Mouse (Mus musculus) lung, adult 2 months (tissue): ENCODE data around the gene 1700061G19Rik. TPM values are rescaled to one million over a fixed set of nuclear protein-coding genes. Genes with fewer than 3 reads are reported as not detected.

Source experiments
- DNase-seq: peaks from one replicate; pipeline ENCODE4 v3.0.0; 2022
- H3K4me1 ChIP-seq: fragments of 200-500 bp; 2 replicates; pipeline ENCODE4 v1.6.1; 2011; ENCODE audit warnings: low read length; ENCODE audit not compliant: control insufficient read depth, insufficient read depth
- H3K4me3 ChIP-seq: fragments of 200-500 bp; replicated peaks from 2 replicates; pipeline ENCODE3; 2011; ENCODE audit warnings: low read depth, mild to moderate bottlenecking, control low read depth, low read length; ENCODE audit errors: extremely low read depth
- CTCF ChIP-seq: fragments of 200-500 bp; IDR thresholded peaks from 2 replicates; pipeline ENCODE4 v1.5.1; 2011; ENCODE audit warnings: mild to moderate bottlenecking, low read length, control low read depth; ENCODE audit not compliant: insufficient read depth
- POLR2A ChIP-seq: fragments of 200-500 bp; IDR thresholded peaks from 2 replicates; pipeline ENCODE4 v1.6.1; 2011; ENCODE audit warnings: low read depth, mild to moderate bottlenecking, control low read depth, low read length, borderline replicate concordance; ENCODE audit errors: extremely low read depth
- WGBS: fragments of 180-500 bp; shearing (Covaris S2); methylation state at CpG from one replicate; pipeline ENCODE4 v1.1.7; 2018; 5-methylcytosine and 5-hydroxymethylcytosine counted together
- polyA plus RNA-seq: library from polyadenylated mRNA; depleted of rRNA; stranded (reverse); fragments of >200 nt; gene quantifications from 2 replicates; pipeline ENCODE4 v1.2.3, GENCODE M21; 2012

1700061G19Rik gene
- polyA plus RNA-seq, 1 experiment = 0.19 TPM

- no peak for TF ChIP-seq CTCF
- TF ChIP-seq POLR2A = no peak
- H3K4me3 ChIP-seq = no peak overlapping the region
- no peaks in the 10 kb centered on the region for H3K4me1 ChIP-seq
- no peak for DNase-seq
- 86% methylated on average over 7 of the region's 7 CpGs for WGBS
Observed at GRCm38 (mm10) chr17:56840524-56840923, 34.8 kb upstream of the 1700061G19Rik start.

- H3K4me3 ChIP-seq = no peak overlapping the region
- 44% methylated on average over 5 of the region's 5 CpGs for WGBS
- no peak for TF ChIP-seq POLR2A
- no peak for TF ChIP-seq CTCF
- no peak for DNase-seq
- H3K4me1 ChIP-seq = no peaks in the 10 kb centered on the region
Observed at GRCm38 (mm10) chr17:56842173-56842572, 33.1 kb upstream of the 1700061G19Rik start.

GRCm38 (mm10) chr17:56843678-56844077, 31.6 kb upstream of the 1700061G19Rik start:
- DNase-seq = no peak
- Histone ChIP-seq H3K4me3 (no peak overlapping the region), H3K4me1 (no peaks in the 10 kb centered on the region)
- 65% methylated on average over 5 of the region's 5 CpGs for WGBS
- TF ChIP-seq CTCF = no peak
- TF ChIP-seq POLR2A = no peak

GRCm38 (mm10) chr17:56848785-56849184, 26.5 kb upstream of the 1700061G19Rik start:
- Histone ChIP-seq H3K4me1 (no peaks in the 10 kb centered on the region), H3K4me3 (no peak overlapping the region)
- 72% methylated on average over 5 of the region's 5 CpGs for WGBS
- DNase-seq = no peak
- TF ChIP-seq CTCF (no peak), POLR2A (no peak)

- TF ChIP-seq POLR2A (no peak), CTCF (no peak)
- 84% methylated on average over 13 of the region's 13 CpGs for WGBS
- no peak for DNase-seq
- no peaks in the 10 kb centered on the region for H3K4me1 ChIP-seq
- no peak overlapping the region for H3K4me3 ChIP-seq
Observed at GRCm38 (mm10) chr17:56849710-56850109, 25.6 kb upstream of the 1700061G19Rik start.

GRCm38 (mm10) chr17:56851167-56851566, 24.1 kb upstream of the 1700061G19Rik start:
- WGBS = 58% methylated on average over 3 of the region's 3 CpGs
- Histone ChIP-seq H3K4me1 (no peaks in the 10 kb centered on the region), H3K4me3 (no peak overlapping the region)
- TF ChIP-seq CTCF (no peak), POLR2A (no peak)
- no peak for DNase-seq

GRCm38 (mm10) chr17:56855421-56855820, 19.9 kb upstream of the 1700061G19Rik start:
- TF ChIP-seq POLR2A (no peak), CTCF (no peak)
- DNase-seq = no peak
- no peaks in the 10 kb centered on the region for H3K4me1 ChIP-seq
- H3K4me3 ChIP-seq = no peak overlapping the region
- 60% methylated on average over 3 of the region's 3 CpGs for WGBS

- 39% methylated on average over 4 of the region's 4 CpGs for WGBS
- TF ChIP-seq CTCF = peak; percentile 98
- TF ChIP-seq POLR2A = no peak
Observed at GRCm38 (mm10) chr17:56858216-56858615, 17.1 kb upstream of the 1700061G19Rik start.

GRCm38 (mm10) chr17:56858922-56859321, 16.4 kb upstream of the 1700061G19Rik start:
- DNase-seq = no peak
- WGBS = 31% methylated on average over 7 of the region's 7 CpGs
- Histone ChIP-seq H3K4me1 (no peaks in the 10 kb centered on the region), H3K4me3 (no peak overlapping the region)
- TF ChIP-seq POLR2A (no peak), CTCF (no peak)

More at GRCm38 (mm10) chr17:56858216-56858615, 17.1 kb upstream of the 1700061G19Rik start:
- peak; percentile 74 for DNase-seq
- H3K4me1 ChIP-seq = no peaks in the 10 kb centered on the region
- H3K4me3 ChIP-seq = no peak overlapping the region

- Histone ChIP-seq H3K4me1 (no peaks in the 10 kb centered on the region), H3K4me3 (no peak overlapping the region)
- WGBS = 26% methylated on average over 3 of the region's 3 CpGs
- DNase-seq = no peak
- TF ChIP-seq POLR2A = no peak
- no peak for TF ChIP-seq CTCF
Observed at GRCm38 (mm10) chr17:56861197-56861596, 14.1 kb upstream of the 1700061G19Rik start.
